Mouse (Mus musculus) CH12.LX (cell line): ENCODE data around the gene Akirin2. TPM values are rescaled to one million over a fixed set of nuclear protein-coding genes. Genes with fewer than 3 reads are reported as not detected.

Experiments used
- DNase-seq: peaks from one replicate; pipeline ENCODE4 v3.0.0-alpha.2; 2013; ENCODE audit errors: extremely low read depth
- H3K27ac ChIP-seq: 2 replicates; pipeline ENCODE4 v1.5.1; 2012; ENCODE audit warnings: low read depth, mild to moderate bottlenecking, control low read depth, moderate library complexity; ENCODE audit not compliant: insufficient read depth
- H3K27me3 ChIP-seq: replicated peaks from 2 replicates; pipeline ENCODE3; 2012; ENCODE audit warnings: inconsistent platforms
- H3K36me3 ChIP-seq, 2 experiments: replicated peaks in 1 of 2; 2 replicates each; pipeline versions ENCODE3 to v1.6.1; 2012; ENCODE audit warnings: inconsistent platforms in 1 of 2, low read length in 1 of 2, mild to moderate bottlenecking in 1 of 2, mixed read lengths in 1 of 2, moderate library complexity in 1 of 2; ENCODE audit not compliant: control insufficient read depth in 1 of 2, insufficient read depth in 1 of 2
- H3K4me1 ChIP-seq, 2 experiments: 2 replicates each; pipeline ENCODE4 v1.6.1; 2012; ENCODE audit warnings: inconsistent platforms in 1 of 2, moderate library complexity in 1 of 2; ENCODE audit not compliant: insufficient read depth in 2 of 2, control insufficient read depth in 1 of 2
- H3K4me2 ChIP-seq: 2 replicates; pipeline ENCODE4 v1.6.1; 2012; ENCODE audit warnings: low read depth, mild to moderate bottlenecking, control low read depth; ENCODE audit not compliant: poor library complexity, insufficient read depth, severe bottlenecking
- H3K4me3 ChIP-seq, 3 experiments: fragments of 150-350 bp in 1 of 3; sonication (generic) in 1 of 3; replicated peaks in 1 of 3; 2 replicates each; pipeline versions ENCODE3 to v1.5.1; 2011 to 2012; ENCODE audit warnings: low read depth in 2 of 3, low read length in 2 of 3, mild to moderate bottlenecking in 2 of 3, moderate library complexity in 2 of 3, control low read depth in 1 of 3, improper control_type of control experiment in 1 of 3, inconsistent platforms in 1 of 3, mixed read lengths in 1 of 3; ENCODE audit not compliant: poor library complexity in 1 of 3
- H3K79me2 ChIP-seq: replicated peaks from 2 replicates; pipeline ENCODE4 v1.6.1; 2012; ENCODE audit warnings: mild to moderate bottlenecking, moderate library complexity; ENCODE audit not compliant: control insufficient read depth, poor library complexity, insufficient read depth, severe bottlenecking; ENCODE audit errors: extremely low read depth
- H3K9ac ChIP-seq: 2 replicates; pipeline ENCODE4 v1.6.1; 2012; ENCODE audit warnings: low read depth, mild to moderate bottlenecking, control low read depth, moderate library complexity; ENCODE audit not compliant: insufficient read depth
- H3K9me3 ChIP-seq: replicated peaks from 2 replicates; pipeline ENCODE3; 2012; ENCODE audit warnings: low read length, inconsistent platforms, mixed read lengths
- E2F4 ChIP-seq: IDR thresholded peaks from 2 replicates; pipeline ENCODE4 v1.6.1; 2011; ENCODE audit warnings: low read depth, low read length, improper control_type of control experiment; ENCODE audit not compliant: insufficient replicate concordance
- ELF1 ChIP-seq: IDR thresholded peaks from 2 replicates; pipeline ENCODE4 v1.6.1; 2014; ENCODE audit warnings: low read depth, mild to moderate bottlenecking, inconsistent platforms, low read length, improper control_type of control experiment
- EP300 ChIP-seq: IDR thresholded peaks from 2 replicates; pipeline ENCODE4 v1.6.1; 2011; ENCODE audit warnings: low read length, improper control_type of control experiment
- GABPA ChIP-seq: IDR thresholded peaks from 2 replicates; pipeline ENCODE4 v1.6.1; 2012; ENCODE audit warnings: low read depth, low read length, improper control_type of control experiment, inconsistent platforms; ENCODE audit not compliant: insufficient replicate concordance
- HCFC1 ChIP-seq: IDR thresholded peaks from 2 replicates; pipeline ENCODE4 v1.6.1; 2012; ENCODE audit warnings: low read depth, mild to moderate bottlenecking, inconsistent platforms, low read length, improper control_type of control experiment
- IRF4 ChIP-seq: IDR thresholded peaks from 2 replicates; pipeline ENCODE4 v1.6.1; 2014; ENCODE audit warnings: low read depth, mild to moderate bottlenecking, inconsistent platforms, low read length, improper control_type of control experiment
- JUN ChIP-seq: IDR thresholded peaks from 2 replicates; pipeline ENCODE4 v1.6.1; 2011; ENCODE audit warnings: low read depth, mild to moderate bottlenecking, low read length, improper control_type of control experiment, moderate library complexity; ENCODE audit not compliant: insufficient read depth
- JUND ChIP-seq: conservative IDR thresholded peaks from 2 replicates; pipeline ENCODE4 v1.6.1; 2011; ENCODE audit warnings: low read depth, low read length, improper control_type of control experiment
- KAT2A ChIP-seq: IDR thresholded peaks from 2 replicates; pipeline ENCODE4 v1.6.1; 2012; ENCODE audit warnings: low read length, improper control_type of control experiment, inconsistent platforms; ENCODE audit not compliant: insufficient replicate concordance
- MAFK ChIP-seq: IDR thresholded peaks from 2 replicates; pipeline ENCODE4 v1.6.1; 2011; ENCODE audit warnings: low read length, improper control_type of control experiment; ENCODE audit not compliant: insufficient replicate concordance
- MAX ChIP-seq: IDR thresholded peaks from 2 replicates; pipeline ENCODE4 v1.6.1; 2011; ENCODE audit warnings: low read length, improper control_type of control experiment
- MAZ ChIP-seq: IDR thresholded peaks from 2 replicates; pipeline ENCODE4 v1.6.1; 2012; ENCODE audit warnings: low read depth, mild to moderate bottlenecking, inconsistent platforms, low read length, improper control_type of control experiment, moderate library complexity
- MEF2A ChIP-seq: IDR thresholded peaks from 2 replicates; pipeline ENCODE4 v1.6.1; 2014; ENCODE audit warnings: low read depth, mild to moderate bottlenecking, inconsistent platforms, low read length, improper control_type of control experiment, borderline replicate concordance
- MXI1 ChIP-seq: IDR thresholded peaks from 2 replicates; pipeline ENCODE4 v1.6.1; 2011; ENCODE audit warnings: mild to moderate bottlenecking, low read depth, low read length, improper control_type of control experiment
- MYC ChIP-seq: IDR thresholded peaks from 2 replicates; pipeline ENCODE4 v1.6.1; 2011; ENCODE audit warnings: low read depth, mild to moderate bottlenecking, improper control_type of control experiment, low read length
- NELFE ChIP-seq: IDR thresholded peaks from 2 replicates; pipeline ENCODE4 v1.6.1; 2011; ENCODE audit warnings: low read depth, low read length, improper control_type of control experiment
- POLR2AphosphoS2 ChIP-seq: IDR thresholded peaks from 2 replicates; pipeline ENCODE4 v1.6.1; 2011; ENCODE audit warnings: low read depth, low read length, improper control_type of control experiment
- RAD21 ChIP-seq: IDR thresholded peaks from 2 replicates; pipeline ENCODE4 v1.6.1; 2011; ENCODE audit warnings: low read depth, mild to moderate bottlenecking, low read length, improper control_type of control experiment, moderate library complexity
- SIN3A ChIP-seq: IDR thresholded peaks from 2 replicates; pipeline ENCODE4 v1.6.1; 2012; ENCODE audit warnings: low read length, improper control_type of control experiment, inconsistent platforms
- SMC3 ChIP-seq: IDR thresholded peaks from 2 replicates; pipeline ENCODE4 v1.6.1; 2011; ENCODE audit warnings: low read depth, low read length, improper control_type of control experiment
- TCF12 ChIP-seq: IDR thresholded peaks from 2 replicates; pipeline ENCODE4 v1.6.1; 2014; ENCODE audit warnings: low read depth, mild to moderate bottlenecking, inconsistent platforms, low read length, improper control_type of control experiment
- ZC3H11A ChIP-seq: IDR thresholded peaks from 2 replicates; pipeline ENCODE4 v1.6.1; 2012; ENCODE audit warnings: low read depth, mild to moderate bottlenecking, inconsistent platforms, low read length, improper control_type of control experiment
- ZMIZ1 ChIP-seq: IDR thresholded peaks from 2 replicates; pipeline ENCODE4 v1.6.1; 2012; ENCODE audit warnings: low read depth, mild to moderate bottlenecking, inconsistent platforms, low read length, improper control_type of control experiment
- dilution Hi-C: fragments of 300-500 bp; cut with MboI; formaldehyde crosslinking; loops from 2 replicates; pipeline ENCODE4 v1.14.3; 2020; ENCODE audit warnings: low sequenced_read_pairs; ENCODE audit not compliant: extremely low pct_unique_long_range_greater_than_20kb, extremely low pct_ligation_motif_present
- in situ Hi-C: fragments of 300-500 bp; cut with MboI; formaldehyde crosslinking; loops from 3 replicates; pipeline ENCODE4 v1.14.3; 2019; ENCODE audit warnings: low sequenced_read_pairs, low pct_ligation_motif_present, low pct_unique_long_range_greater_than_20kb, mixed read lengths
- polyA plus RNA-seq: library from polyadenylated mRNA; unstranded; fragments of >175 nt; gene quantifications from 2 replicates; pipeline ENCODE4 v1.2.1, GENCODE M21; 2012; ENCODE audit warnings: low read depth; ENCODE audit not compliant: insufficient read length
- total RNA-seq, 2 experiments: library from RNA; depleted of rRNA; stranded (reverse); fragments of 300-350 nt in 1 of 2; fragments of >200 nt in 1 of 2; gene quantifications; 2 replicates each; pipeline ENCODE4 v1.2.3; 2012 to 2014

The Akirin2 gene
- total and polyA plus RNA-seq, 3 experiments: 30.4 to 60.6 (median 52.3) TPM

DNA sequence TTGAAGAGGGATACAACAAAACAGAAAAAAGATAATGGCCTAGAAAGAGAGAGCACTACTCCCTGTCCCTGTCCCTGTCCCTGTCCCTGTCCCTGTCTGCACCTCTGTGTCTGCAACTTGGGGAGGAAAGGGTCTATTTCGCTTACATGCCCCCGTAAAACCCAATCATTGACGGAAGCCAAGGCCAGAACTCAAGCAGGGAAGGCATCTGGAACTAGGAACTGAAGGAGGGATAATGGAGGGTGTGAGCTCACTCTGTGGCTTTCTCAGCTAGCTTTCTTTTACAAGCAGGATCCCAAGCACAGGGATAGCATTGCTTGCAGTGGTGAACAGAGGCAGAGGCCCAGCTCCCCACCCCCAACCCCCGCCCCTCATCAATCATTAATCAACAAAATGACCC lies 21.4 kb upstream of the Akirin2 start:
- H3K27ac ChIP-seq: no peak overlapping the region
- in situ Hi-C loops (no loop called here), dilution Hi-C loops (no loop called here)
- H3K27me3 ChIP-seq: no peaks in the 10 kb centered on the region
- no peak for DNase-seq
- H3K9me3 ChIP-seq: peaks cover 3% of the 10 kb centered on the region
- H3K9ac ChIP-seq: no peak overlapping the region
- no peaks in the 10 kb centered on the region for H3K36me3 ChIP-seq
- TF ChIP-seq E2F4: no peak
- no peak overlapping the region for H3K4me2 ChIP-seq
- peaks cover 0 to 8% of the 10 kb centered on the region in 2 experiments; a peak in 3 of 4 replicates for H3K4me1 ChIP-seq
- no peak overlapping the region for H3K4me3 ChIP-seq
- H3K79me2 ChIP-seq: no peaks in the 10 kb centered on the region

DNA sequence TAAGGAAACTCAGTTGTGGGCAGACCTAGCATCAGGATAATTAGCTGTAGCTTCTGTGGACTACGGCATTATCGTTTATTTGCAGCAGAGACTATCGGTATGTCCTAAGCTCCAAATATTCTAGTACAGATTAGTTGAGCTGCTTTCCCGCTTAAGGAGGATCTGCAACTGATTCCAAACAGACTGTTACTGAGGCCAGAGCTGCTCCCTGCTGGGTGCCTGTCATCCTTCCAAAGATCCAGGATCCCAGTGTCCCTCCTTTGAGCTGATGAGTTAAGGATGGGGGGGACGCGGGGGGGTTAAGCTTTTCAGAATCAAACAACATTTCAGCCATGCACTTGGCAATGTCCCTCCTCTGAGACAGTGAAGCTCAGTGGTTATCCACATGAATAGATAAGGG lies 20.8 kb upstream of the Akirin2 start:
- no peak overlapping the region for H3K9ac ChIP-seq
- no peaks in the 10 kb centered on the region for H3K79me2 ChIP-seq
- peaks cover 0 to 8% of the 10 kb centered on the region in 2 experiments; a peak in 3 of 4 replicates for H3K4me1 ChIP-seq
- no peak overlapping the region for H3K4me3 ChIP-seq
- no peak overlapping the region for H3K27ac ChIP-seq
- H3K4me2 ChIP-seq: no peak overlapping the region
- H3K27me3 ChIP-seq: no peaks in the 10 kb centered on the region
- DNase-seq: no peak
- H3K9me3 ChIP-seq: peaks cover 3% of the 10 kb centered on the region
- H3K36me3 ChIP-seq: no peaks in the 10 kb centered on the region
- TF ChIP-seq MYC (no peak), ZC3H11A (no peak), JUND (no peak), MXI1 (no peak)
- TF ChIP-seq, all 38 proteins: peak for 0
- dilution Hi-C loops: no loop called here
- in situ Hi-C loops: no loop called here

DNA sequence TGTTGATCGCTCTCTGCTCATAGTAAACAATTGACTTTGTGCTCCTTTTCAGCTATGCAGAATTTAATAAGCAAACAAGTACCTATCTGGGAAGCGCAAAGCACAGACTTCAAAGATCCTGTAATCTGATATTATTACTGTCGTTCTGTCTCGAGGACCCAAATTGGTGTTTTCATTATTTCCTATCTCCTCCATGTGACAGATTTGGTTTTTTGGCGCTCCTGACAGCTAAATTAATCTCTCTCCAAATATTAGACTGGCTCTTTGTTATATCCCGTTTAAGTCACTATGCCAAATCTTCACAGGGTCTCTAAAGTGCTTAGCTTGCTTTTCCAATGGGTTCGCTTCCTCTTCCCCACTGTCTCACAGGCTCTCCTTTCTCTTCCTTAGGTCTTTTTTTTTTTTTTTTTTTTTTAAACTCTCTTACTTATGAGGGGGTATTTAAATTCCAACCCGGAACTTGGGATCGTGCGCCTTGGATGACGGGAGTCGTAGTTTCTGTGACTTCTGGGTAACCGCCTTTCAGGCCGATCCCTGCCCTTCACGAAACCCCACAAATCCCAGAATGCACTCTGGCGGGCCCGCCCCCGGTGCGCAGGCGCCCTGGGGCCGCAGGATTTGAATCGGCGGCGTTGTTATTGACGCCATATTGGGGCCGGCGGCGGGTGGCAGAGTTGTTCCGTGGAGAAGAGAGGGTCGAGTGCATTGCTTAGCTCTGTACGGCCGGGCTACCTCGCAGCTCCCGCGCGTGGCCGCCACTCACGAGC lies 573 bp upstream of the Akirin2 start:
- peak overlapping the region; percentile 91 to 98 (median 95) for H3K4me3 ChIP-seq
- peaks cover 37% of the 10 kb centered on the region for H3K79me2 ChIP-seq
- peak; percentile 96 for DNase-seq
- H3K4me1 ChIP-seq: peaks cover 0 to 16% of the 10 kb centered on the region in 2 experiments; a peak in 2 of 4 replicates
- peak overlapping the region; percentile 96 for H3K4me2 ChIP-seq
- peak overlapping the region; percentile 96 for H3K9ac ChIP-seq
- peak overlapping the region; percentile 29; the same call in 1 of the 2 replicates for H3K27ac ChIP-seq
- in situ Hi-C loops (loop anchor here (25.0 kb wide), 1 partner anchor 1163 kb away; no protein-coding TSS in a partner anchor), dilution Hi-C loops (no loop called here)
- no peaks in the 10 kb centered on the region for H3K9me3 ChIP-seq
- peaks cover under 1 to 4% of the 10 kb centered on the region in 2 experiments for H3K36me3 ChIP-seq
- H3K27me3 ChIP-seq: no peaks in the 10 kb centered on the region
- TF ChIP-seq MAFK (peak; percentile 80), TCF12 (peak; percentile 69), MEF2A (0 out of 2 replicates have a peak, but pooled peaks have one; percentile 21), RAD21 (no peak), JUN (no peak), SMC3 (no peak), IRF4 (peak; percentile 53; the same call in 1 of the 2 replicates), MYC (no peak), EP300 (no peak), HCFC1 (peak; percentile 99), MAZ (peak; percentile 70), MAX (0 out of 2 replicates have a peak, but pooled peaks have one; percentile 24), NELFE (peak; percentile 89), SIN3A (peak; percentile 96), ZMIZ1 (peak; percentile 90), POLR2AphosphoS2 (peak; percentile 53; the same call in 1 of the 2 replicates), KAT2A (peak; percentile 93; the same call in 1 of the 2 replicates), GABPA (peak; percentile 42; the same call in 1 of the 2 replicates), ELF1 (peak; percentile 99), JUND (no peak)
